Mouse (Mus musculus) embryonic facial prominence, embryonic 15.5 days (tissue): Measurements from ENCODE around the gene Ube2k. TPM values are rescaled to one million over a fixed set of nuclear protein-coding genes. Genes with fewer than 3 reads are reported as not detected.

Experiments used
- ATAC-seq: fragments of 200-750 bp; cut with Nextera tagmentation; 2 replicates; pipeline ENCODE4 v1.8.0; 2017; ENCODE audit warnings: low read depth, moderate TSS enrichment; ENCODE audit not compliant: insufficient number of reproducible peaks, low FRiP score, low TSS enrichment
- H3K27ac ChIP-seq: fragments of 300-500 bp; sonication (generic); replicated peaks from 2 replicates; pipeline ENCODE4 v1.5.1; 2015; ENCODE audit warnings: mild to moderate bottlenecking, inconsistent platforms
- H3K27me3 ChIP-seq: fragments of 300-500 bp; sonication (generic); 2 replicates; pipeline ENCODE4 v1.6.1; 2015; ENCODE audit warnings: inconsistent platforms
- H3K36me3 ChIP-seq: fragments of 300-500 bp; sonication (generic); 2 replicates; pipeline ENCODE4 v1.6.1; 2015; ENCODE audit warnings: mild to moderate bottlenecking, inconsistent platforms
- H3K4me1 ChIP-seq: fragments of 300-500 bp; sonication (generic); 2 replicates; pipeline ENCODE4 v1.6.1; 2015; ENCODE audit warnings: inconsistent platforms
- H3K4me2 ChIP-seq: fragments of 300-500 bp; sonication (generic); replicated peaks from 2 replicates; pipeline ENCODE4 v1.6.1; 2015; ENCODE audit warnings: mild to moderate bottlenecking, inconsistent platforms
- H3K4me3 ChIP-seq: fragments of 300-500 bp; sonication (generic); replicated peaks from 2 replicates; pipeline ENCODE4 v1.5.1; 2015; ENCODE audit warnings: mild to moderate bottlenecking, inconsistent platforms
- H3K9ac ChIP-seq: fragments of 300-500 bp; sonication (generic); 2 replicates; pipeline ENCODE4 v1.6.1; 2015; ENCODE audit warnings: inconsistent platforms
- H3K9me3 ChIP-seq: fragments of 300-500 bp; sonication (generic); replicated peaks from 2 replicates; pipeline ENCODE4 v1.6.1; 2016; ENCODE audit warnings: inconsistent platforms
- WGBS: fragments of 180-500 bp; shearing (Covaris S2); methylation state at CpG from one replicate; pipeline ENCODE4 v1.1.7; 2015; 5-methylcytosine and 5-hydroxymethylcytosine counted together
- polyA plus RNA-seq: library from polyadenylated mRNA; unstranded; fragments of >200 nt; fragmentation: Nextera tagmentation; extraction: Ambion mirVana; gene quantifications from 2 replicates; pipeline ENCODE4 v1.2.1, GENCODE M21; 2015

Ube2k gene
- polyA plus RNA-seq, 1 experiment from 2014 or later = 181 TPM

DNA sequence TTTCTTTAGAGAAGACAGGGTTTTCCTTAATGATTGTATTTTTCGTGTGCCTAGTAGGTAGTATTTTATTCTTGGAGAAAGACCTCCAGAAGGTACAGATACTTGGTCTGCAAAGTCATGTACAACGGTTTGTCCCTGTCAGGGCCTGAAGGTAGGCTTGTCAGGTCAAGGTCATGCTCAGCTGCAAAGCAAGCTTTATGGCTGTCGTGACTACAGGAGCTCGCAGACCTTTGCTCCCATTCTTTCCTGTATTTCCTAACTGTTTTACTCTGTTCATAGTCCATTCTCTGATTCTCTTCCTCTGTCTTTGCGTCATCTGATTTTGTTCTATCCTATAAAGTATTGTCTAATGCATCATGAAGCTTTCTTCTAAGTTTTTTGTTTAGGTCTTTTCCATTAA, 49.3 kb downstream of the Ube2k start:
- Histone ChIP-seq H3K27ac (no peak overlapping the region), H3K36me3 (peaks cover 18% of the 10 kb centered on the region), H3K27me3 (no peaks in the 10 kb centered on the region), H3K9ac (no peak overlapping the region), H3K9me3 (no peaks in the 10 kb centered on the region), H3K4me1 (no peaks in the 10 kb centered on the region), H3K4me2 (no peak overlapping the region), H3K4me3 (no peak overlapping the region)
- WGBS = 88% methylated on average over 5 of the region's 5 CpGs
- ATAC-seq = no peak

DNA sequence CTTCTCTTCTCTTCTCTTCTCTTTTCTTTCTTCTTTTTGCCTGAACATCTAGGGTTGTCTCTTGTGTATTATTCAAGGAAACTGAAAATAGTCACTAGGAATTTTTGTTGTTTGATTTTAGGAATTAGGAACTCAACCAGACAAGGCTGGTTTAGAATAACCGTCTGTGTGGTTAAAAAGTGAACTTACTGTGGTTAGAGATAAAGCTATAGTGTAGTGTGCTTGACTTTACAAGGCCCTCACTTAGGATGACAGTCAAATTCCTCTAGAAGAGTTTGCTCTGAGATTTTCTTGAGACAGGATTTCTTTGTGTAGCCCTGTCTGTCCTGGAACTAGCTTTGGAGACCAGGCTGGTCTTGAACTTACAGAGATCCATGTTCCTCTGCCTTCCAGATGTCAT, 53.2 kb downstream of the Ube2k start:
- no peak overlapping the region for H3K27ac ChIP-seq
- no peaks in the 10 kb centered on the region for H3K9me3 ChIP-seq
- no peaks in the 10 kb centered on the region for H3K27me3 ChIP-seq
- no peak overlapping the region for H3K9ac ChIP-seq
- ATAC-seq = no peak
- no peak overlapping the region for H3K4me3 ChIP-seq
- H3K4me2 ChIP-seq = no peak overlapping the region
- H3K4me1 ChIP-seq = no peaks in the 10 kb centered on the region
- peaks cover 23% of the 10 kb centered on the region for H3K36me3 ChIP-seq
- 77% methylated on average over 1 of the region's 1 CpGs for WGBS

DNA sequence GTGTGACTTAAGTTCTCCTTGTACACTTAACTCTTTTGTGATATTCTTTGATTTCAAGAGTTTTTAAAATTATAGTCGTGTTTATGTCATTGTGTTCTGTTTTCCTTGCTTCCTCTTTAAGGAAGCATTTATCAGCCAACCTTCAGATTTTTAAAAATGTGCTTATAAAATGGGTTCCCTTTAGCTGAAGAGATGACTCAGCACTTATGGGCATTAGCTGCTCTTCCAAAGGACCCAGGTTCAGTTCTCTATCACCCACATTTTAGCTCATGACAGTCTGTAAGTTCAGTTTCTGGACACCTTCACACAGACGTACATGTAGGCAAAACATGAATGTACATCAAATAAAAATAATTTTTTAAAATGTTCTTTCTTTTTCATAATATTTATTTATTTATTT, 55.4 kb downstream of the Ube2k start:
- no peaks in the 10 kb centered on the region for H3K27me3 ChIP-seq

GRCm38 (mm10) chr5:65599681-65600080, 62.6 kb downstream of the Ube2k start:
- H3K27ac ChIP-seq = no peak overlapping the region
- no peak overlapping the region for H3K4me2 ChIP-seq
- H3K4me3 ChIP-seq = no peak overlapping the region
- no peak overlapping the region for H3K9ac ChIP-seq
- no peaks in the 10 kb centered on the region for H3K9me3 ChIP-seq
- H3K27me3 ChIP-seq = no peaks in the 10 kb centered on the region
- H3K36me3 ChIP-seq = peaks cover 34% of the 10 kb centered on the region
- no peaks in the 10 kb centered on the region for H3K4me1 ChIP-seq
- 91% methylated on average over 7 of the region's 7 CpGs for WGBS
- no peak for ATAC-seq

More for the DNA sequence above, 55.4 kb downstream of the Ube2k start:
- 92% methylated on average over 2 of the region's 2 CpGs for WGBS
- Histone ChIP-seq H3K9me3 (no peaks in the 10 kb centered on the region), H3K4me1 (no peaks in the 10 kb centered on the region), H3K27ac (no peak overlapping the region), H3K36me3 (peaks cover 26% of the 10 kb centered on the region), H3K4me3 (no peak overlapping the region), H3K9ac (no peak overlapping the region), H3K4me2 (no peak overlapping the region)
- ATAC-seq = no peak

DNA sequence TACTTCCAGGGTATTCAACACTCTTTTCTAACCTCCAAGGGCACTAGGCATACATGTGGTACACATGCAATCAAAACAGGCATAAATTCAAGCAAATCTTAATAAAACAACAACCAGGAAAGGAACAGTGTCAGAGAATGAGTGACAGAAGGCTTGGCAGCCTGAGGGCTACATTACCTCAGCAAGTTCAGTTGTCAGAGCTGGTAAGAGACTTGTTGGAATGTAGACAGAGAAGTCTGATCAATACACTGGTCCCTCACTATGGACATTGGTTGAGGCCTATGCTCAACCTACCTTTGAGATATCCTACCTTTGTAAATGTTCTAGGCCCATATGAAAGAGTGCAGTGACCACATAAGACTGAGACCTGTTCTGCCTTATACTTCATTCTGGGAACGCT, 69.8 kb downstream of the Ube2k start:
- no peaks in the 10 kb centered on the region for H3K9me3 ChIP-seq
- H3K4me1 ChIP-seq = no peaks in the 10 kb centered on the region
- H3K27me3 ChIP-seq = no peaks in the 10 kb centered on the region
- H3K4me3 ChIP-seq = no peak overlapping the region
- H3K27ac ChIP-seq = no peak overlapping the region
- H3K36me3 ChIP-seq = peaks cover 33% of the 10 kb centered on the region
- no peak for ATAC-seq
- H3K4me2 ChIP-seq = no peak overlapping the region
- H3K9ac ChIP-seq = no peak overlapping the region
- 91% methylated on average over 1 of the region's 1 CpGs for WGBS

GRCm38 (mm10) chr5:65609769-65610168, 72.7 kb downstream of the Ube2k start:
- H3K4me3 ChIP-seq = no peak overlapping the region
- H3K36me3 ChIP-seq = peaks cover 44% of the 10 kb centered on the region
- H3K9me3 ChIP-seq = no peaks in the 10 kb centered on the region
- no peak for ATAC-seq
- no peaks in the 10 kb centered on the region for H3K27me3 ChIP-seq
- no peak overlapping the region for H3K9ac ChIP-seq
- no peak overlapping the region for H3K27ac ChIP-seq
- H3K4me1 ChIP-seq = no peaks in the 10 kb centered on the region
- 84% methylated on average over 5 of the region's 5 CpGs for WGBS
- H3K4me2 ChIP-seq = no peak overlapping the region

GRCm38 (mm10) chr5:65610541-65610940, 73.5 kb downstream of the Ube2k start:
- H3K4me3 ChIP-seq = no peak overlapping the region
- WGBS = 87% methylated on average over 4 of the region's 4 CpGs

DNA sequence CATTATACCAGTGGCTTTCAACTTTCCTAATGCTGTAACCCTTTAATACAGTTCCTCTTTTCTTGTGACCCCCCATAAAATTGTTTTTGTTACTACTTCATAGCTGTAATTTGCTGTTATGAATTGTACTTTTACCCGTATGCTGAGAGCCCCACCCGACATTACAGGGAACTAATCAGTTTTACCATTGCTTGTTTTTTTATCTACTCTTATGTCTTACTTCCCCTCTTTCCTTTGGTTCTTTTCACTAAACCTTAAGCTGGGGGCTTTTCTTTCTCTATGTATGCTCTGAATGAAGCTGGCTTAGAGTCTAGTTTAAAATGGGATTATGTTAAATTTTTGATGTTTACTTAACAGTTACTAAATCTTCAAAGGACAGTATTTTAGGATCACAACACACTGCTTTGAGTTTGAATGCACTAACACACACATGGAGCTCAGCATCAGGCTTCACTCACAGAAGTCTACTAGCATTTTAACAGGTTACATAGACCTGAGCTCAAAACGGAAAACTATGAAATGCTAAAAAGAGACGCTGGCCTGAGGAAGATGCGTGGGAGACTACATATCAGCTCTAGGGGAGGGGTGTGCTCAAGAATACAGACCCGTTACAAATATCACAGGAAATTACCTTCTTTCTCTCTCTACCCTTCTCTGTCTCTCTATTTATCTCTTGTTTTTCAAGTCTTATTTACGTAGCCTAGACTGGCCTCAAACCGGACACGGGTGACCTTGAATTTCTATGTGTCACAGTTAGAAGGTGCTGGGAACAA, 76.3 kb downstream of the Ube2k start:
- no peaks in the 10 kb centered on the region for H3K9me3 ChIP-seq
- no peak for ATAC-seq
- peaks cover 62% of the 10 kb centered on the region for H3K36me3 ChIP-seq
- H3K4me1 ChIP-seq = no peaks in the 10 kb centered on the region
- no peak overlapping the region for H3K9ac ChIP-seq
- H3K4me3 ChIP-seq = no peak overlapping the region
- no peak overlapping the region for H3K27ac ChIP-seq
- H3K27me3 ChIP-seq = no peaks in the 10 kb centered on the region
- no peak overlapping the region for H3K4me2 ChIP-seq
- 83% methylated on average over 9 of the region's 9 CpGs for WGBS

More at GRCm38 (mm10) chr5:65610541-65610940, 73.5 kb downstream of the Ube2k start:
- no peak for ATAC-seq
- H3K4me2 ChIP-seq = no peak overlapping the region
- no peaks in the 10 kb centered on the region for H3K4me1 ChIP-seq
- no peak overlapping the region for H3K27ac ChIP-seq
- H3K9ac ChIP-seq = no peak overlapping the region
- H3K36me3 ChIP-seq = peaks cover 50% of the 10 kb centered on the region
- H3K27me3 ChIP-seq = no peaks in the 10 kb centered on the region
- H3K9me3 ChIP-seq = no peaks in the 10 kb centered on the region

GRCm38 (mm10) chr5:65624340-65624739, 87.3 kb downstream of the Ube2k start:
- Histone ChIP-seq H3K9ac (no peak overlapping the region), H3K27me3 (no peaks in the 10 kb centered on the region), H3K9me3 (no peaks in the 10 kb centered on the region), H3K36me3 (peaks cover 40% of the 10 kb centered on the region), H3K4me1 (no peaks in the 10 kb centered on the region), H3K27ac (no peak overlapping the region), H3K4me3 (no peak overlapping the region), H3K4me2 (no peak overlapping the region)
- ATAC-seq = no peak

DNA sequence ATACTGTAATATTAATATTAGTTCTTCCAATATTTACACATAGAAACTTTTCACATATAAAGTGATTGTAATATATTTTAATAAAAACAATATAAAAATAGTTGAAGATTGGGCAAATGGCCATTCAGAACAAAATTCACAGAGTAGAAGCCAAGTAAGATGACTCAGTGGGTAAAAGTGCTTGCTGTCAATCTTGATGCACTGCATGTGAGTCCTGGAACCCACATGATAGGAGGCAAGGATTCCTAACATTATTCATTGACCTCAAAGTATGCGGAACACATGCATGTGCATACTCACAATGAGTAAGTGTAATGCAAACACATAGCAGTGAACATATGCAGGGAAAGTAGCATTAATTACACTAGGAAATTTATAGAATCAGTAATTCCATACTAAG, 101.9 kb downstream of the Ube2k start:
- no peak overlapping the region for H3K4me2 ChIP-seq
- no peak overlapping the region for H3K4me3 ChIP-seq
- no peak overlapping the region for H3K9ac ChIP-seq
- ATAC-seq = no peak
- H3K9me3 ChIP-seq = no peaks in the 10 kb centered on the region
- H3K4me1 ChIP-seq = no peaks in the 10 kb centered on the region
- no peaks in the 10 kb centered on the region for H3K27me3 ChIP-seq
- H3K27ac ChIP-seq = no peak overlapping the region
- H3K36me3 ChIP-seq = peaks cover 47% of the 10 kb centered on the region
- 90% methylated on average over 1 of the region's 1 CpGs for WGBS
